Mouse (Mus musculus) liver, postnatal 0 days (tissue): ENCODE results near the gene Ccrl2. TPM values are rescaled to one million over a fixed set of nuclear protein-coding genes. Genes with fewer than 3 reads are reported as not detected.

Source experiments
- ATAC-seq: fragments of 200-750 bp; cut with Nextera tagmentation; 2 replicates; pipeline ENCODE4 v1.8.0; 2017; ENCODE audit warnings: mild to moderate bottlenecking, moderate library complexity
- DNase-seq: peaks from one replicate; pipeline ENCODE4 v3.0.0-alpha.2; 2016
- H3K27ac ChIP-seq: fragments of 300-500 bp; sonication (generic); 2 replicates; pipeline ENCODE4 v1.5.1; 2014; ENCODE audit warnings: antibody characterized with exemption, moderate library complexity, mild to moderate bottlenecking, low read depth
- H3K27me3 ChIP-seq: fragments of 300-500 bp; sonication (generic); 2 replicates; pipeline ENCODE4 v1.6.1; 2014; ENCODE audit warnings: low read length, control low read depth, mixed read lengths; ENCODE audit not compliant: insufficient read depth
- H3K36me3 ChIP-seq: fragments of 300-500 bp; sonication (generic); replicated peaks from 2 replicates; pipeline ENCODE4 v1.6.1; 2014; ENCODE audit warnings: mild to moderate bottlenecking, control low read depth, low read length, moderate library complexity, mixed read lengths; ENCODE audit not compliant: insufficient read depth
- H3K4me1 ChIP-seq: fragments of 300-500 bp; sonication (generic); 2 replicates; pipeline ENCODE4 v1.6.1; 2014; ENCODE audit warnings: antibody characterized with exemption, mild to moderate bottlenecking, control low read depth; ENCODE audit not compliant: insufficient read depth
- H3K4me2 ChIP-seq: fragments of 300-500 bp; sonication (generic); 2 replicates; pipeline ENCODE4 v1.6.1; 2014; ENCODE audit warnings: low read depth, mild to moderate bottlenecking, low read length, moderate library complexity, mixed read lengths
- H3K4me3 ChIP-seq: fragments of 300-500 bp; sonication (generic); 2 replicates; pipeline ENCODE4 v1.5.1; 2014; ENCODE audit warnings: low read depth, low read length
- H3K9ac ChIP-seq: fragments of 300-500 bp; sonication (generic); replicated peaks from 2 replicates; pipeline ENCODE4 v1.6.1; 2014; ENCODE audit warnings: mild to moderate bottlenecking, moderate library complexity
- H3K9me3 ChIP-seq: fragments of 300-500 bp; sonication (generic); 2 replicates; pipeline ENCODE4 v1.6.1; 2016; ENCODE audit warnings: mild to moderate bottlenecking, control low read depth, low read length, mixed read lengths
- CTCF ChIP-seq: sonication (generic); IDR thresholded peaks from 2 replicates; pipeline ENCODE4 v1.5.1; 2016; ENCODE audit warnings: antibody characterized with exemption, low read depth
- EP300 ChIP-seq: IDR thresholded peaks from 2 replicates; pipeline ENCODE4 v1.6.1; 2016; ENCODE audit warnings: antibody characterized with exemption, low read depth, mild to moderate bottlenecking
- WGBS: fragments of 180-500 bp; shearing (Covaris S2); extraction: QIAGEN DNeasy Blood & Tissue Kit; methylation state at CpG from one replicate; pipeline ENCODE4 v1.1.7; 2014; ENCODE audit not compliant: insufficient replicate concordance; 5-methylcytosine and 5-hydroxymethylcytosine counted together
- polyA plus RNA-seq: library from polyadenylated mRNA; unstranded; fragments of >200 nt; fragmentation: Nextera tagmentation; extraction: Ambion mirVana; gene quantifications from 2 replicates; pipeline ENCODE4 v1.2.1, GENCODE M21; 2015

Gene Ccrl2
- polyA plus RNA-seq, 1 experiment from 2014 or later = 8.4 TPM

DNA sequence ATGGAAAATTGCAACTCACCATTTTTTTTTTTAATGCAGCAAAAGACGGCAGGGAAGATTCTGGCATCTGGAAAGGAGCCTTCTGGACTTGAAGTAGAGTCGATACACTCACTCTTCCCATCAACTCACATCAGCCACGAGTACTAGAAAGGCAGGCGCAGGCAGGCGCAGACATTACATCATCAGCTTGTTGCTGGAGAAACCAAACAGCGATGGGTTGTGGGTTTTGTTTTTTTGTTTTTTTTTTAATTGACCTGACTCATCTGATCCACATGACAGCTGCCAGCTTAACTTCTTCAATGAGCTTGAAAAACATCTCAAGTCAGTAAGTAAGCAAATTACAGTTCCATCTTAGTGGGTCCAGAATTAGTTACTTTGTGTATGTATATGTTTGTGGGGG lies 28.8 kb upstream of the Ccrl2 start:
- ATAC-seq (no peak), DNase-seq (no peak)
- no peaks in the 10 kb centered on the region for H3K27me3 ChIP-seq
- no peaks in the 10 kb centered on the region for H3K9me3 ChIP-seq
- 64% methylated on average over 6 of the region's 6 CpGs for WGBS
- H3K9ac ChIP-seq = no peak overlapping the region
- no peak overlapping the region for H3K4me3 ChIP-seq
- H3K36me3 ChIP-seq = no peaks in the 10 kb centered on the region
- no peak for TF ChIP-seq CTCF
- no peak for TF ChIP-seq EP300
- H3K27ac ChIP-seq = no peak overlapping the region
- H3K4me2 ChIP-seq = no peak overlapping the region
- H3K4me1 ChIP-seq = no peaks in the 10 kb centered on the region

GRCm38 (mm10) chr9:111085329-111085728 lies 28.0 kb upstream of the Ccrl2 start:
- no peaks in the 10 kb centered on the region for H3K9me3 ChIP-seq

GRCm38 (mm10) chr9:111081765-111082164 lies 24.4 kb upstream of the Ccrl2 start:
- TF ChIP-seq CTCF (no peak), EP300 (no peak)
- DNase-seq = no peak
- no peak for ATAC-seq
- Histone ChIP-seq H3K36me3 (no peaks in the 10 kb centered on the region), H3K9ac (no peak overlapping the region), H3K4me3 (no peak overlapping the region), H3K27me3 (no peaks in the 10 kb centered on the region), H3K4me2 (no peak overlapping the region), H3K9me3 (no peaks in the 10 kb centered on the region), H3K27ac (no peak overlapping the region), H3K4me1 (no peaks in the 10 kb centered on the region)
- WGBS = 76% methylated on average over 5 of the region's 5 CpGs

More at GRCm38 (mm10) chr9:111085329-111085728, 28.0 kb upstream of the Ccrl2 start:
- TF ChIP-seq EP300 = no peak
- no peak for TF ChIP-seq CTCF
- Histone ChIP-seq H3K4me2 (no peak overlapping the region), H3K9ac (no peak overlapping the region), H3K27me3 (no peaks in the 10 kb centered on the region), H3K36me3 (no peaks in the 10 kb centered on the region), H3K4me3 (no peak overlapping the region), H3K27ac (no peak overlapping the region), H3K4me1 (no peaks in the 10 kb centered on the region)
- no peak for DNase-seq
- WGBS = 44% methylated on average over 4 of the region's 4 CpGs
- no peak for ATAC-seq

- 63% methylated on average over 8 of the region's 8 CpGs for WGBS
- Histone ChIP-seq H3K9ac (no peak overlapping the region), H3K4me1 (no peaks in the 10 kb centered on the region), H3K27ac (no peak overlapping the region), H3K9me3 (no peaks in the 10 kb centered on the region), H3K27me3 (no peaks in the 10 kb centered on the region), H3K4me2 (no peak overlapping the region), H3K4me3 (no peak overlapping the region), H3K36me3 (no peaks in the 10 kb centered on the region)
- no peak for TF ChIP-seq EP300
- no peak for TF ChIP-seq CTCF
- DNase-seq (no peak), ATAC-seq (0 out of 2 replicates have a peak, but pooled peaks have one; percentile 8)
These were observed 23.5 kb upstream of the Ccrl2 start for GRCm38 (mm10) chr9:111080801-111081200.

DNA sequence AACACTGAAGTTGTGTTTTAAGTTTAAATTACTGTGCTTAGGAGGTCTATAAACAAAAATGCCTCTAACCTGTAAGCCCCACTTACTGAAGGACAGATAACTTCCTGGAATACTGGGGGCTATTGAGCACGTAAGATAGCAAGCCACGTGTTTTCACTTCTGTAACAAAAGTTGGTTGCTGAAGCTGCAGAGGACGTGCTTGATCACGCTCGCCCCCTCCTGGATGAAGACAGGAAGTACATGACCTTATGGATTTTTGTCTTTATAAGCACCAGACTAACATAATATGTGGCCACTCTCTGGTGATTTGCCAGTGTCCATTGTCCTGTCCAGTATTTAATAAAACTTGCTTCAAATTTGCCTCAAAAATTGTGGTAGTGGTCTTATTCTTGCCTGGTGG lies 20.4 kb upstream of the Ccrl2 start:
- no peak overlapping the region for H3K4me3 ChIP-seq
- H3K4me2 ChIP-seq = no peak overlapping the region
- WGBS = 67% methylated on average over 5 of the region's 5 CpGs
- H3K36me3 ChIP-seq = no peaks in the 10 kb centered on the region
- ATAC-seq (no peak), DNase-seq (peak; percentile 50)
- peaks cover 7% of the 10 kb centered on the region for H3K9me3 ChIP-seq
- no peak overlapping the region for H3K9ac ChIP-seq
- no peak overlapping the region for H3K27ac ChIP-seq
- H3K27me3 ChIP-seq = no peaks in the 10 kb centered on the region
- H3K4me1 ChIP-seq = no peaks in the 10 kb centered on the region
- TF ChIP-seq CTCF = peak; percentile 71
- no peak for TF ChIP-seq EP300

DNA sequence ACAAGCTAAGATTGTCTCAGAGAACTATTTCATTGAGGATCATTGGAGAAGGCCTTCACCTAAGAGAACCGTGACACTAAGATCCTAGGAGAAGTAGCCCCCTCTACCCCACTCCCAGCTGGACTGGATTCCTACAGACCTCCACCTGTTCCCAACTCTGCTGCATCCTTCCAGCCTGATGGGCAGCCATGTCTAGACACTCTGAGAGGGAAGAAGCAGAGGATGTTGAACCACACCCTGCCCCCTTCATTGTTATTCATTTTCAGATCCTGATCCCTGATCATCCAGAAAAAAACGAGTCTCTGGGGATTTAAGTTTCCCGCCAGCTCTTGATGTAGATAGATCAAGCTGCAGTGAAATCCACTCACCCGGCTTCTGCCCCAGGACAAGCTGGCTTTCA lies 15.7 kb upstream of the Ccrl2 start:
- H3K9me3 ChIP-seq = peaks cover 7% of the 10 kb centered on the region
- H3K27me3 ChIP-seq = no peaks in the 10 kb centered on the region
- ATAC-seq (no peak), DNase-seq (no peak)
- TF ChIP-seq EP300 = no peak
- no peak overlapping the region for H3K9ac ChIP-seq
- no peaks in the 10 kb centered on the region for H3K36me3 ChIP-seq
- H3K4me3 ChIP-seq = no peak overlapping the region
- H3K4me2 ChIP-seq = no peak overlapping the region
- H3K4me1 ChIP-seq = no peaks in the 10 kb centered on the region
- WGBS = 78% methylated on average over 4 of the region's 4 CpGs
- no peak overlapping the region for H3K27ac ChIP-seq

GRCm38 (mm10) chr9:111072175-111072574 lies 14.9 kb upstream of the Ccrl2 start:
- Histone ChIP-seq H3K4me2 (no peak overlapping the region), H3K36me3 (no peaks in the 10 kb centered on the region), H3K27me3 (no peaks in the 10 kb centered on the region), H3K9ac (no peak overlapping the region), H3K4me3 (no peak overlapping the region), H3K9me3 (peaks cover 7% of the 10 kb centered on the region), H3K4me1 (no peaks in the 10 kb centered on the region), H3K27ac (no peak overlapping the region)
- WGBS = 30% methylated on average over 7 of the region's 7 CpGs
- TF ChIP-seq CTCF (peak; percentile 79), EP300 (no peak)
- DNase-seq (peak; percentile 60), ATAC-seq (no peak)
